24 mouse cellular contexts compared by ENCODE assay signal in the genomic region with DNA sequence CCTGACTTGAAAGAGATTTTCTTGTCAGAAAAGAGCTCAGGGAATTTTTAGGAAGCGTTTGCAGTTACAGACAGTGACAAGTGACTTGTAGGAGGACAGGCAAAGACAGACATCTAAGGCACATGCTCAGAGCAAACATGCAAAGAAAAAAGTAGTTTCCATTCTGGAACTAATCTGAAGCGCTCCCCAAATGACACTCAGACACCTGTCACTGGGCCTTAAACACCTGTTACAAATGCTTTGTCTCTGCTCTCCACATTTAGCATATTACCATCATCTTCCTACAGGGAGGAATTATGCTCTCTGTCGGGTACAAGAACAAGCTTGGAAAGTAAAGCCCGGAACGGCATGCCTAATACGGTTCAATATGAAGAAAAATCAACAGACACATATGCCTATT. TPM values are rescaled to one million over a fixed set of nuclear protein-coding genes. Genes with fewer than 3 reads are reported as not detected.
DNase-seq lines count a peak whose midpoint lies in the region; ATAC-seq and TF ChIP-seq lines count a peak whose summit lies in the region.
"Had no signal": no experiment of that assay in that cellular context is flagged by ENCODE, and none has a peak within 500 bp of the region (broad histone marks: within the 10 kb centered on the region; RNA-seq: fewer than 3 reads in every experiment).

No protein-coding gene starts in this region.

- no peaks in the 10 kb centered on the region for H3K4me1 ChIP-seq in embryonic facial prominence, embryonic 14.5 days (ENCODE audit: control insufficient read depth, insufficient read depth, low read length)
- no peaks in the 10 kb centered on the region for H3K4me1 ChIP-seq in embryonic facial prominence, embryonic 10.5 days
- no peaks in the 10 kb centered on the region for H3K4me1 ChIP-seq in limb, embryonic 13.5 days
- H3K4me1 ChIP-seq in limb, embryonic 10.5 days, result no peaks in the 10 kb centered on the region
- no peaks in the 10 kb centered on the region for H3K4me1 ChIP-seq in intestine, postnatal 0 days (replicated peaks; ENCODE audit: control insufficient read depth, insufficient read depth, low read length)
- H3K4me1 ChIP-seq: embryonic facial prominence, embryonic 13.5 days had no signal

- peak; percentile 26 for DNase-seq in embryonic facial prominence, embryonic 14.5 days (ENCODE audit: low spot score)
- no peak for DNase-seq in embryonic facial prominence, embryonic 10.5 days (ENCODE audit: low spot score)
- DNase-seq in limb, embryonic 10.5 days (ENCODE audit: low spot score), result no peak
- DNase-seq in adrenal gland, postnatal 4 days (ENCODE audit: low spot score in 2 of 2), result no peak
- DNase-seq: adrenal gland, adult 8-10 months; adrenal gland, postnatal 14 days; adrenal gland, postnatal 36 days; B cell, adult 2 months; cerebellum, adult 11-12 months; cerebellum, adult 2 months; cerebellum, adult 9-10 months; cerebellum, postnatal 10 days; cerebellum, postnatal 25 days had no signal

- H3K9me3 ChIP-seq in embryonic facial prominence, embryonic 14.5 days (ENCODE audit: control insufficient read depth, low read length), result no peaks in the 10 kb centered on the region
- H3K9me3 ChIP-seq in embryonic facial prominence, embryonic 10.5 days, result no peaks in the 10 kb centered on the region
- no peaks in the 10 kb centered on the region for H3K9me3 ChIP-seq in limb, embryonic 13.5 days
- no peaks in the 10 kb centered on the region for H3K9me3 ChIP-seq in limb, embryonic 10.5 days (replicated peaks)
- no peaks in the 10 kb centered on the region for H3K9me3 ChIP-seq in intestine, postnatal 0 days (ENCODE audit: control insufficient read depth)
- H3K9me3 ChIP-seq: embryonic facial prominence, embryonic 13.5 days; G1E had no signal

- H3ac ChIP-seq in myocyte (ENCODE audit: control insufficient read depth, insufficient read length), result no peak overlapping the region

- no peak for TF ChIP-seq CTCF in intestine, postnatal 0 days (IDR thresholded peaks at IDR 0.05; ENCODE audit: low read depth)

- no peak overlapping the region for H3K4me2 ChIP-seq in embryonic facial prominence, embryonic 14.5 days (ENCODE audit: low read depth, low read length)
- H3K4me2 ChIP-seq in limb, embryonic 13.5 days (replicated peaks), result no peak overlapping the region
- no peak overlapping the region for H3K4me2 ChIP-seq in myocyte (ENCODE audit: low read depth)
- H3K4me2 ChIP-seq in intestine, postnatal 0 days (replicated peaks; ENCODE audit: low read depth), result no peak overlapping the region
- H3K4me2 ChIP-seq: embryonic facial prominence, embryonic 13.5 days had no signal

- no peak overlapping the region for H3K4me3 ChIP-seq in embryonic facial prominence, embryonic 14.5 days (ENCODE audit: low read depth, low read length)
- no peak overlapping the region for H3K4me3 ChIP-seq in embryonic facial prominence, embryonic 10.5 days
- no peak overlapping the region for H3K4me3 ChIP-seq in limb, embryonic 13.5 days
- H3K4me3 ChIP-seq in limb, embryonic 10.5 days, result no peak overlapping the region
- no peak overlapping the region for H3K4me3 ChIP-seq in myocyte
- no peak overlapping the region for H3K4me3 ChIP-seq in intestine, postnatal 0 days (ENCODE audit: low read depth, low read length)
- H3K4me3 ChIP-seq: embryonic facial prominence, embryonic 13.5 days had no signal

- H3K27me3 ChIP-seq in embryonic facial prominence, embryonic 14.5 days (replicated peaks; ENCODE audit: control insufficient read depth, insufficient read depth, low read length), result no peaks in the 10 kb centered on the region
- no peaks in the 10 kb centered on the region for H3K27me3 ChIP-seq in embryonic facial prominence, embryonic 10.5 days (replicated peaks; ENCODE audit: low read depth, poor library complexity, severe bottlenecking)
- H3K27me3 ChIP-seq in limb, embryonic 13.5 days, result no peaks in the 10 kb centered on the region
- H3K27me3 ChIP-seq in limb, embryonic 10.5 days (ENCODE audit: low read depth, poor library complexity, severe bottlenecking), result no peaks in the 10 kb centered on the region
- H3K27me3 ChIP-seq in myocyte (ENCODE audit: control insufficient read depth, insufficient read depth, insufficient read length), result no peaks in the 10 kb centered on the region
- no peaks in the 10 kb centered on the region for H3K27me3 ChIP-seq in intestine, postnatal 0 days (replicated peaks; ENCODE audit: control insufficient read depth, insufficient read depth, low read length)
- H3K27me3 ChIP-seq: CH12.LX; embryonic facial prominence, embryonic 13.5 days; Patski had no signal

- TF ChIP-seq POLR2A in myocyte (IDR thresholded peaks at IDR 0.05; ENCODE audit: insufficient read length, low read depth), result no peak

- H3K27ac ChIP-seq in embryonic facial prominence, embryonic 14.5 days (replicated peaks; ENCODE audit: low read depth, low read length), result no peak overlapping the region
- H3K27ac ChIP-seq in embryonic facial prominence, embryonic 10.5 days (replicated peaks), result no peak overlapping the region
- no peak overlapping the region for H3K27ac ChIP-seq in limb, embryonic 13.5 days
- no peak overlapping the region for H3K27ac ChIP-seq in limb, embryonic 10.5 days
- H3K27ac ChIP-seq in intestine, postnatal 0 days (ENCODE audit: low read depth, low read length), result no peak overlapping the region
- H3K27ac ChIP-seq: embryonic facial prominence, embryonic 13.5 days had no signal

- H3K79me2 ChIP-seq in myocyte (ENCODE audit: control insufficient read depth, insufficient read depth), result no peaks in the 10 kb centered on the region

- no peak for ATAC-seq in embryonic facial prominence, embryonic 14.5 days (ENCODE audit: low read depth)
- peak; percentile 19; the same call in 1 of the 2 replicates for ATAC-seq in limb, embryonic 13.5 days (ENCODE audit: low FRiP score, low read depth)
- no peak for ATAC-seq in intestine, postnatal 0 days
- ATAC-seq: activated CD4-positive, CD25-positive, alpha-beta regulatory T cell, adult 4 months; CD4-positive, CD25-positive, alpha-beta regulatory T cell, adult 4 months; forebrain, embryonic 14.5 days; forebrain, embryonic 16.5 days; Patski had no signal

- peaks cover 86% of the 10 kb centered on the region for H3K36me3 ChIP-seq in embryonic facial prominence, embryonic 14.5 days (ENCODE audit: control insufficient read depth, insufficient read depth, low read length)
- H3K36me3 ChIP-seq in embryonic facial prominence, embryonic 10.5 days (replicated peaks), result peaks cover 94% of the 10 kb centered on the region
- H3K36me3 ChIP-seq in limb, embryonic 13.5 days, result peaks cover 80% of the 10 kb centered on the region
- H3K36me3 ChIP-seq in limb, embryonic 10.5 days, result peaks cover 93% of the 10 kb centered on the region
- H3K36me3 ChIP-seq in myocyte (ENCODE audit: control insufficient read depth, insufficient read depth), result peaks cover 46% of the 10 kb centered on the region
- H3K36me3 ChIP-seq in intestine, postnatal 0 days (ENCODE audit: control insufficient read depth, insufficient read depth), result peaks cover 66% of the 10 kb centered on the region

- H3K9ac ChIP-seq in embryonic facial prominence, embryonic 14.5 days (ENCODE audit: low read depth, low read length), result no peak overlapping the region
- no peak overlapping the region for H3K9ac ChIP-seq in limb, embryonic 13.5 days
- no peak overlapping the region for H3K9ac ChIP-seq in intestine, postnatal 0 days (ENCODE audit: low read depth, low read length)
- H3K9ac ChIP-seq: embryonic facial prominence, embryonic 13.5 days had no signal

- 91% methylated on average over 6 of the region's 6 CpGs for WGBS in embryonic facial prominence, embryonic 14.5 days
- WGBS in embryonic facial prominence, embryonic 10.5 days, result 95% methylated on average over 6 of the region's 6 CpGs
- 92% methylated on average over 6 of the region's 6 CpGs for WGBS in limb, embryonic 13.5 days
- 94% methylated on average over 6 of the region's 6 CpGs for WGBS in limb, embryonic 10.5 days
- 96% methylated on average over 6 of the region's 6 CpGs for WGBS in intestine, postnatal 0 days

TF ChIP-seq in myocyte, 11 proteins besides CTCF, POLR2A, EP300 and RAD21:
- TF ChIP-seq MYOG (IDR thresholded peaks at IDR 0.05; ENCODE audit: control insufficient read depth in 1 of 3, insufficient read depth in 1 of 3, insufficient read length in 2 of 3, low read depth in 2 of 3), result peak in 2 of 3 experiments; percentile 30 to 51
- no peak for TF ChIP-seq CEBPB (IDR thresholded peaks at IDR 0.05; ENCODE audit: insufficient read depth, poor library complexity, severe bottlenecking)
- no peak for TF ChIP-seq REST (IDR thresholded peaks at IDR 0.05; ENCODE audit: insufficient read depth, insufficient read length)
- TF ChIP-seq POLR2AphosphoS2 (IDR thresholded peaks at IDR 0.05; ENCODE audit: insufficient read length, low read depth), result no peak
- no peak for TF ChIP-seq USF1 (IDR thresholded peaks at IDR 0.05; ENCODE audit: low read depth)
- TF ChIP-seq MAX (IDR thresholded peaks at IDR 0.05; ENCODE audit: low read depth), result no peak
- no peak for TF ChIP-seq TCF3 (IDR thresholded peaks at IDR 0.05; ENCODE audit: insufficient read length, low read depth)
- peak; percentile 53 to 70 (median 61) for TF ChIP-seq MYOD1 (IDR thresholded peaks at IDR 0.05; ENCODE audit: control insufficient read depth in 1 of 3, insufficient read length in 2 of 3, low read depth in 2 of 3)
- TF ChIP-seq TCF12 (IDR thresholded peaks at IDR 0.05; ENCODE audit: insufficient read depth, poor library complexity, severe bottlenecking), result peak; percentile 61
- no peak for TF ChIP-seq SRF (IDR thresholded peaks at IDR 0.05; ENCODE audit: control insufficient read depth, insufficient read length, low read depth)

RNA-seq across cellular contexts. Expression of a gene that starts 43.0 kb away (rescaled TPM):
- 44.9 and 48.3 TPM in 2 replicates for polyA plus RNA-seq in embryonic facial prominence, embryonic 14.5 days (2014; fragmentation: Nextera tagmentation; extraction: Ambion mirVana)
- polyA plus RNA-seq in embryonic facial prominence, embryonic 10.5 days (2016; fragmentation: Nextera tagmentation; extraction: Ambion mirVana), result 48.7 and 54.5 TPM in 2 replicates
- 45.1 and 50.1 TPM in 2 replicates for polyA plus RNA-seq in limb, embryonic 13.5 days (2015; fragmentation: Nextera tagmentation; extraction: Ambion mirVana)
- polyA plus RNA-seq in limb, embryonic 10.5 days (2016; fragmentation: Nextera tagmentation; extraction: Ambion mirVana), result 47.9 and 49.1 TPM in 2 replicates
- 18.4 TPM for polyA plus RNA-seq in myocyte (2012; fragmentation: generic; extraction: Trizol)
- total RNA-seq in adrenal gland, postnatal 4 days (2021), result 10 to 100 TPM; 37.2 to 39.3 TPM
- 26.7 and 29.1 TPM in 2 replicates for polyA plus RNA-seq in intestine, postnatal 0 days (2015; fragmentation: Nextera tagmentation; extraction: Ambion mirVana)

RNA-seq across cellular contexts. Expression of a gene that starts 57.4 kb away (rescaled TPM):
- 4.8 and 6.7 TPM in 2 replicates for polyA plus RNA-seq in embryonic facial prominence, embryonic 14.5 days (2014; fragmentation: Nextera tagmentation; extraction: Ambion mirVana)
- 3.6 and 3.8 TPM in 2 replicates for polyA plus RNA-seq in embryonic facial prominence, embryonic 10.5 days (2016; fragmentation: Nextera tagmentation; extraction: Ambion mirVana)
- 5.1 and 5.7 TPM in 2 replicates for polyA plus RNA-seq in limb, embryonic 13.5 days (2015; fragmentation: Nextera tagmentation; extraction: Ambion mirVana)
- polyA plus RNA-seq in limb, embryonic 10.5 days (2016; fragmentation: Nextera tagmentation; extraction: Ambion mirVana), result 2.9 and 3.0 TPM in 2 replicates
- 1.7 TPM for polyA plus RNA-seq in myocyte (2012; fragmentation: generic; extraction: Trizol)
- total RNA-seq in adrenal gland, postnatal 4 days (2021), result 10 to 100 TPM; 15.4 TPM
- 2.2 and 2.6 TPM in 2 replicates for polyA plus RNA-seq in intestine, postnatal 0 days (2015; fragmentation: Nextera tagmentation; extraction: Ambion mirVana)
- polyA plus RNA-seq: G1E had no signal
